Comparison of ENCODE assay signal across 8 mouse cellular contexts in genomic region chr5:121398146-121398964, GRCm38 (mm10). TPM values are rescaled to one million over a fixed set of nuclear protein-coding genes. Genes with fewer than 3 reads are reported as not detected.
DNase-seq lines count a peak whose midpoint lies in the region; ATAC-seq and TF ChIP-seq lines count a peak whose summit lies in the region.

No protein-coding gene starts in this region.

- H3K4me3 ChIP-seq in heart, embryonic 13.5 days = peak overlapping the region; percentile 98
- peak overlapping the region; percentile 88 for H3K4me3 ChIP-seq in ES-Bruce4 (ENCODE audit: low read depth, low read length)
- peak overlapping the region; percentile 98 for H3K4me3 ChIP-seq in embryonic facial prominence, embryonic 14.5 days (ENCODE audit: low read depth, low read length)
- peak overlapping the region; percentile 88 for H3K4me3 ChIP-seq in intestine, postnatal 0 days (ENCODE audit: low read depth, low read length)
- H3K4me3 ChIP-seq in neural tube, embryonic 12.5 days = peak overlapping the region; percentile 92

- peak; percentile 51; the same call in 1 of the 2 replicates for ATAC-seq in heart, embryonic 13.5 days (ENCODE audit: extremely low read depth, insufficient number of reproducible peaks, low FRiP score, low TSS enrichment)
- ATAC-seq in embryonic facial prominence, embryonic 14.5 days (ENCODE audit: low read depth) = peak; percentile 76
- ATAC-seq in intestine, postnatal 0 days = peak; percentile 66
- ATAC-seq in neural tube, embryonic 12.5 days (ENCODE audit: low FRiP score, low read depth) = peak; percentile 81

- TF ChIP-seq EP300 in ES-Bruce4 (IDR thresholded peaks at IDR 0.05; ENCODE audit: insufficient read depth, low read depth, low read length) = no peak

- DNase-seq in heart, adult 9 months (ENCODE audit: low spot score in 2 of 2) = no peak
- peak; percentile 24 for DNase-seq in embryonic facial prominence, embryonic 14.5 days (ENCODE audit: low spot score)
- DNase-seq in gastrocnemius, postnatal 10 days = no peak
- DNase-seq in layer of hippocampus, postnatal 14 days (ENCODE audit: low spot score in 2 of 2) = no peak

- under 1% methylated on average over 67 of the region's 67 CpGs for WGBS in heart, embryonic 13.5 days
- WGBS in embryonic facial prominence, embryonic 14.5 days = 4% methylated on average over 25 of the region's 67 CpGs
- WGBS in intestine, postnatal 0 days = under 1% methylated on average over 67 of the region's 67 CpGs
- under 1% methylated on average over 67 of the region's 67 CpGs for WGBS in neural tube, embryonic 12.5 days

- no peak for TF ChIP-seq CTCF in ES-Bruce4 (IDR thresholded peaks at IDR 0.05; ENCODE audit: low read depth, low read length)
- no peak for TF ChIP-seq CTCF in intestine, postnatal 0 days (IDR thresholded peaks at IDR 0.05; ENCODE audit: low read depth)

- no peak for TF ChIP-seq POLR2A in ES-Bruce4 (IDR thresholded peaks at IDR 0.05; ENCODE audit: insufficient read depth, low read length)

- peak overlapping the region; percentile 94 for H3K9ac ChIP-seq in heart, embryonic 13.5 days
- H3K9ac ChIP-seq in ES-Bruce4 (ENCODE audit: low read depth, poor library complexity, severe bottlenecking) = peak overlapping the region; percentile 94
- H3K9ac ChIP-seq in embryonic facial prominence, embryonic 14.5 days (ENCODE audit: low read depth, low read length) = peak overlapping the region; percentile 87
- peak overlapping the region; percentile 81 for H3K9ac ChIP-seq in intestine, postnatal 0 days (ENCODE audit: low read depth, low read length)
- H3K9ac ChIP-seq in neural tube, embryonic 12.5 days = peak overlapping the region; percentile 87

- H3K27me3 ChIP-seq in heart, embryonic 13.5 days (replicated peaks) = no peaks in the 10 kb centered on the region
- H3K27me3 ChIP-seq in ES-Bruce4 (ENCODE audit: control insufficient read depth, insufficient read depth, low read length, poor library complexity, severe bottlenecking) = no peaks in the 10 kb centered on the region
- H3K27me3 ChIP-seq in embryonic facial prominence, embryonic 14.5 days (replicated peaks; ENCODE audit: control insufficient read depth, insufficient read depth, low read length) = no peaks in the 10 kb centered on the region
- H3K27me3 ChIP-seq in intestine, postnatal 0 days (replicated peaks; ENCODE audit: control insufficient read depth, insufficient read depth, low read length) = no peaks in the 10 kb centered on the region
- H3K27me3 ChIP-seq in neural tube, embryonic 12.5 days (replicated peaks) = no peaks in the 10 kb centered on the region

- H3K4me1 ChIP-seq in heart, embryonic 13.5 days = peaks cover 33% of the 10 kb centered on the region
- no peaks in the 10 kb centered on the region for H3K4me1 ChIP-seq in ES-Bruce4 (ENCODE audit: control insufficient read depth, insufficient read depth, low read length)
- H3K4me1 ChIP-seq in embryonic facial prominence, embryonic 14.5 days (ENCODE audit: control insufficient read depth, insufficient read depth, low read length) = peaks cover 6% of the 10 kb centered on the region; the same call in 1 of the 2 replicates
- peaks cover 3% of the 10 kb centered on the region; the same call in 1 of the 2 replicates for H3K4me1 ChIP-seq in intestine, postnatal 0 days (replicated peaks; ENCODE audit: control insufficient read depth, insufficient read depth, low read length)
- peaks cover 19% of the 10 kb centered on the region for H3K4me1 ChIP-seq in neural tube, embryonic 12.5 days

- peak overlapping the region; percentile 54 for H3K27ac ChIP-seq in heart, embryonic 13.5 days (replicated peaks)
- H3K27ac ChIP-seq in ES-Bruce4 (ENCODE audit: insufficient read depth, low read length) = no peak overlapping the region
- peak overlapping the region; percentile 65 for H3K27ac ChIP-seq in embryonic facial prominence, embryonic 14.5 days (replicated peaks; ENCODE audit: low read depth, low read length)
- H3K27ac ChIP-seq in intestine, postnatal 0 days (ENCODE audit: low read depth, low read length) = peak overlapping the region; percentile 70
- H3K27ac ChIP-seq in neural tube, embryonic 12.5 days = peak overlapping the region; percentile 20; the same call in 1 of the 2 replicates

- H3K4me2 ChIP-seq in heart, embryonic 13.5 days = peak overlapping the region; percentile 96
- peak overlapping the region; percentile 87 for H3K4me2 ChIP-seq in embryonic facial prominence, embryonic 14.5 days (ENCODE audit: low read depth, low read length)
- peak overlapping the region; percentile 93 for H3K4me2 ChIP-seq in intestine, postnatal 0 days (replicated peaks; ENCODE audit: low read depth)
- peak overlapping the region; percentile 93 for H3K4me2 ChIP-seq in neural tube, embryonic 12.5 days (replicated peaks)

- H3K36me3 ChIP-seq in heart, embryonic 13.5 days = peaks cover 10% of the 10 kb centered on the region
- H3K36me3 ChIP-seq in ES-Bruce4 (ENCODE audit: control insufficient read depth, insufficient read depth, low read length, poor library complexity, severe bottlenecking) = peaks cover 6% of the 10 kb centered on the region
- peaks cover 6% of the 10 kb centered on the region; the same call in 1 of the 2 replicates for H3K36me3 ChIP-seq in embryonic facial prominence, embryonic 14.5 days (ENCODE audit: control insufficient read depth, insufficient read depth, low read length)
- peaks cover 6% of the 10 kb centered on the region; the same call in 1 of the 2 replicates for H3K36me3 ChIP-seq in intestine, postnatal 0 days (ENCODE audit: control insufficient read depth, insufficient read depth)
- H3K36me3 ChIP-seq in neural tube, embryonic 12.5 days = peaks cover 10% of the 10 kb centered on the region; the same call in 1 of the 2 replicates

- no peaks in the 10 kb centered on the region for H3K9me3 ChIP-seq in heart, embryonic 13.5 days
- 0 out of 2 replicates have a peak, but pooled peaks cover 2% of the 10 kb centered on the region for H3K9me3 ChIP-seq in ES-Bruce4 (replicated peaks; ENCODE audit: control insufficient read depth, insufficient read depth, low read length, poor library complexity, severe bottlenecking)
- H3K9me3 ChIP-seq in embryonic facial prominence, embryonic 14.5 days (ENCODE audit: control insufficient read depth, low read length) = no peaks in the 10 kb centered on the region
- H3K9me3 ChIP-seq in intestine, postnatal 0 days (ENCODE audit: control insufficient read depth) = no peaks in the 10 kb centered on the region
- H3K9me3 ChIP-seq in neural tube, embryonic 12.5 days = no peaks in the 10 kb centered on the region

RNA-seq across cellular contexts. Expression of gene Naa25, which starts 0.6 kb away (rescaled TPM):
- polyA plus RNA-seq in heart, embryonic 13.5 days (2015; fragmentation: Nextera tagmentation; extraction: Ambion mirVana) = 30.4 and 34.7 TPM in 2 replicates
- polyA plus RNA-seq in ES-Bruce4 (2011; ENCODE audit: insufficient read depth, insufficient read length, low read depth, missing spikeins) = 70.0 and 77.9 TPM in 2 replicates
- 38.0 and 40.3 TPM in 2 replicates for polyA plus RNA-seq in embryonic facial prominence, embryonic 14.5 days (2014; fragmentation: Nextera tagmentation; extraction: Ambion mirVana)
- 14.2 and 15.0 TPM in 2 replicates for polyA plus RNA-seq in intestine, postnatal 0 days (2015; fragmentation: Nextera tagmentation; extraction: Ambion mirVana)
- polyA plus RNA-seq in neural tube, embryonic 12.5 days (2016; fragmentation: Nextera tagmentation; extraction: Ambion mirVana) = 49.9 TPM in 2 replicates
- 10 to 100 TPM; 22.2 to 23.7 TPM for total RNA-seq in gastrocnemius, postnatal 10 days (2021)
- total RNA-seq in layer of hippocampus, postnatal 14 days (2021) = 10 to 100 TPM; 39.4 to 41.9 TPM

RNA-seq across cellular contexts. Expression of gene Trafd1, which starts 12.9 kb away (rescaled TPM):
- 69.5 and 76.5 TPM in 2 replicates for polyA plus RNA-seq in heart, embryonic 13.5 days (2015; fragmentation: Nextera tagmentation; extraction: Ambion mirVana)
- polyA plus RNA-seq in ES-Bruce4 (2011; ENCODE audit: insufficient read depth, insufficient read length, low read depth, missing spikeins) = 23.1 and 25.9 TPM in 2 replicates
- polyA plus RNA-seq in embryonic facial prominence, embryonic 14.5 days (2014; fragmentation: Nextera tagmentation; extraction: Ambion mirVana) = 71.8 and 75.8 TPM in 2 replicates
- polyA plus RNA-seq in intestine, postnatal 0 days (2015; fragmentation: Nextera tagmentation; extraction: Ambion mirVana) = 99.1 and 100 TPM in 2 replicates
- 116 and 119 TPM in 2 replicates for polyA plus RNA-seq in neural tube, embryonic 12.5 days (2016; fragmentation: Nextera tagmentation; extraction: Ambion mirVana)
- total RNA-seq in gastrocnemius, postnatal 10 days (2021) = 10 to 100 TPM; 54.2 to 59.1 TPM
- 10 to 100 TPM; 81.9 to 84.2 TPM for total RNA-seq in layer of hippocampus, postnatal 14 days (2021)

RNA-seq across cellular contexts. Expression of gene Tmem116, which starts 53.3 kb away (rescaled TPM):
- polyA plus RNA-seq in heart, embryonic 13.5 days (2015; fragmentation: Nextera tagmentation; extraction: Ambion mirVana) = 3.9 TPM in 2 replicates
- 3.8 and 7.8 TPM in 2 replicates for polyA plus RNA-seq in ES-Bruce4 (2011; ENCODE audit: insufficient read depth, insufficient read length, low read depth, missing spikeins)
- 2.6 and 3.6 TPM in 2 replicates for polyA plus RNA-seq in embryonic facial prominence, embryonic 14.5 days (2014; fragmentation: Nextera tagmentation; extraction: Ambion mirVana)
- 6.8 and 7.2 TPM in 2 replicates for polyA plus RNA-seq in intestine, postnatal 0 days (2015; fragmentation: Nextera tagmentation; extraction: Ambion mirVana)
- 1.7 and 1.8 TPM in 2 replicates for polyA plus RNA-seq in neural tube, embryonic 12.5 days (2016; fragmentation: Nextera tagmentation; extraction: Ambion mirVana)
- total RNA-seq in gastrocnemius, postnatal 10 days (2021) = 1 to 10 TPM; 6.4 to 7.1 TPM
- total RNA-seq in layer of hippocampus, postnatal 14 days (2021) = 10 to 100 TPM in 1 of 2 experiments, 1 to 10 TPM in 1; 5.7 to 11.3 TPM

RNA-seq across cellular contexts. Expression of gene Erp29, which starts 54.0 kb away (rescaled TPM):
- 146 and 160 TPM in 2 replicates for polyA plus RNA-seq in heart, embryonic 13.5 days (2015; fragmentation: Nextera tagmentation; extraction: Ambion mirVana)
- 79.2 and 83.7 TPM in 2 replicates for polyA plus RNA-seq in ES-Bruce4 (2011; ENCODE audit: insufficient read depth, insufficient read length, low read depth, missing spikeins)
- polyA plus RNA-seq in embryonic facial prominence, embryonic 14.5 days (2014; fragmentation: Nextera tagmentation; extraction: Ambion mirVana) = 157 and 159 TPM in 2 replicates
- polyA plus RNA-seq in intestine, postnatal 0 days (2015; fragmentation: Nextera tagmentation; extraction: Ambion mirVana) = 164 and 175 TPM in 2 replicates
- 132 and 136 TPM in 2 replicates for polyA plus RNA-seq in neural tube, embryonic 12.5 days (2016; fragmentation: Nextera tagmentation; extraction: Ambion mirVana)
- 10 to 100 TPM; 70.3 to 80.6 TPM for total RNA-seq in gastrocnemius, postnatal 10 days (2021)
- total RNA-seq in layer of hippocampus, postnatal 14 days (2021) = 100 to 1,000 TPM; 152 to 155 TPM
